ENCODE assay signal across 7 mouse cellular contexts in genomic region chr5:135015497-135015896, GRCm38 (mm10). TPM values are rescaled to one million over a fixed set of nuclear protein-coding genes. Genes with fewer than 3 reads are reported as not detected.
A peak's percentile ranks its signal among the peaks of the same experiment; 100 is the strongest.
DNase-seq lines count a peak whose midpoint lies in the region; ATAC-seq lines count a peak whose summit lies in the region.

No protein-coding gene starts in this region.

- WGBS in forebrain, embryonic 16.5 days, result 12% methylated on average over 7 of the region's 7 CpGs
- WGBS in hindbrain, embryonic 12.5 days, result 14% methylated on average over 7 of the region's 7 CpGs
- WGBS in midbrain, embryonic 14.5 days, result 14% methylated on average over 7 of the region's 7 CpGs

- peak; percentile 77 for DNase-seq in R1 (ENCODE audit: low read depth, low spot score)
- DNase-seq in cerebellum, adult 11 months, result peak; percentile 84
- DNase-seq in left cerebral cortex, postnatal 10 days (ENCODE audit: extremely low spot score in 1 of 2, low spot score in 2 of 2), result peak; percentile 84 to 85
- peak; percentile 88 for DNase-seq in midbrain, embryonic 14.5 days
- peak; percentile 73 to 74 for DNase-seq in spleen, postnatal 36 days (ENCODE audit: low spot score in 2 of 2)

- H3K9ac ChIP-seq in forebrain, embryonic 16.5 days (replicated peaks; ENCODE audit: low read depth, low read length), result no peak overlapping the region
- no peak overlapping the region for H3K9ac ChIP-seq in hindbrain, embryonic 12.5 days
- H3K9ac ChIP-seq in midbrain, embryonic 14.5 days (replicated peaks; ENCODE audit: low read length), result no peak overlapping the region

- no peaks in the 10 kb centered on the region for H3K36me3 ChIP-seq in forebrain, embryonic 16.5 days (ENCODE audit: control insufficient read depth, insufficient read depth)
- H3K36me3 ChIP-seq in hindbrain, embryonic 12.5 days, result no peaks in the 10 kb centered on the region; the same call in 1 of the 2 replicates
- no peaks in the 10 kb centered on the region for H3K36me3 ChIP-seq in midbrain, embryonic 14.5 days (ENCODE audit: control insufficient read depth, insufficient read depth, low read length)

- intact Hi-C loops in left cerebral cortex, postnatal 10 days (cut with DNase I), result loop anchor here (5.0 to 10.0 kb wide), 2 partner anchors 62 to 169 kb away; partner anchors contain the start of genes Baz1b and Vps37d

- no peak overlapping the region for H3K4me3 ChIP-seq in forebrain, embryonic 16.5 days (replicated peaks; ENCODE audit: low read length)
- no peak overlapping the region for H3K4me3 ChIP-seq in hindbrain, embryonic 12.5 days
- H3K4me3 ChIP-seq in midbrain, embryonic 14.5 days (replicated peaks; ENCODE audit: low read depth, low read length), result no peak overlapping the region

- ATAC-seq in forebrain, embryonic 16.5 days, result peak; percentile 26
- 0 out of 2 replicates have a peak, but pooled peaks have one; percentile 5 for ATAC-seq in hindbrain, embryonic 12.5 days (ENCODE audit: low FRiP score)
- no peak for ATAC-seq in midbrain, embryonic 14.5 days (ENCODE audit: low FRiP score, low TSS enrichment)

- H3K27me3 ChIP-seq in forebrain, embryonic 16.5 days (replicated peaks; ENCODE audit: control insufficient read depth, insufficient read depth, low read length), result no peaks in the 10 kb centered on the region
- H3K27me3 ChIP-seq in hindbrain, embryonic 12.5 days, result no peaks in the 10 kb centered on the region
- no peaks in the 10 kb centered on the region for H3K27me3 ChIP-seq in midbrain, embryonic 14.5 days (ENCODE audit: control insufficient read depth, insufficient read depth, low read length)

- no peak overlapping the region for H3K27ac ChIP-seq in forebrain, embryonic 16.5 days (ENCODE audit: low read length)
- H3K27ac ChIP-seq in hindbrain, embryonic 12.5 days, result no peak overlapping the region
- no peak overlapping the region for H3K27ac ChIP-seq in midbrain, embryonic 14.5 days (replicated peaks; ENCODE audit: low read depth, low read length)

- no peaks in the 10 kb centered on the region for H3K9me3 ChIP-seq in forebrain, embryonic 16.5 days (ENCODE audit: control insufficient read depth, low read length)
- no peaks in the 10 kb centered on the region for H3K9me3 ChIP-seq in hindbrain, embryonic 12.5 days (replicated peaks)
- H3K9me3 ChIP-seq in midbrain, embryonic 14.5 days (ENCODE audit: control insufficient read depth, low read length), result no peaks in the 10 kb centered on the region

- no peak overlapping the region for H3K4me2 ChIP-seq in forebrain, embryonic 16.5 days (ENCODE audit: low read length)
- no peak overlapping the region for H3K4me2 ChIP-seq in hindbrain, embryonic 12.5 days (replicated peaks)
- H3K4me2 ChIP-seq in midbrain, embryonic 14.5 days (ENCODE audit: low read length), result no peak overlapping the region

- peaks cover 16% of the 10 kb centered on the region for H3K4me1 ChIP-seq in forebrain, embryonic 16.5 days (replicated peaks; ENCODE audit: control insufficient read depth, insufficient read depth, low read length)
- H3K4me1 ChIP-seq in hindbrain, embryonic 12.5 days, result peaks cover 27% of the 10 kb centered on the region
- H3K4me1 ChIP-seq in midbrain, embryonic 14.5 days (ENCODE audit: control insufficient read depth, insufficient read depth, low read length), result peaks cover 9% of the 10 kb centered on the region

RNA-seq across cellular contexts. Expression of gene Abhd11, which starts 6.5 kb away (rescaled TPM):
- polyA plus RNA-seq in forebrain, embryonic 16.5 days (2015; fragmentation: Nextera tagmentation; extraction: Ambion mirVana), result 70.6 and 78.0 TPM in 2 replicates
- 47.4 and 51.0 TPM in 2 replicates for polyA plus RNA-seq in hindbrain, embryonic 12.5 days (2016; fragmentation: Nextera tagmentation; extraction: Ambion mirVana)
- 10 to 100 TPM; 49.8 to 52.5 TPM for total RNA-seq in left cerebral cortex, postnatal 10 days (2021)
- polyA plus RNA-seq in midbrain, embryonic 14.5 days (2014; fragmentation: Nextera tagmentation; extraction: Ambion mirVana), result 58.0 and 81.5 TPM in 2 replicates

RNA-seq across cellular contexts. Expression of gene Stx1a, which starts 7.8 kb away (rescaled TPM):
- 81.6 and 110 TPM in 2 replicates for polyA plus RNA-seq in forebrain, embryonic 16.5 days (2015; fragmentation: Nextera tagmentation; extraction: Ambion mirVana)
- polyA plus RNA-seq in hindbrain, embryonic 12.5 days (2016; fragmentation: Nextera tagmentation; extraction: Ambion mirVana), result 34.3 and 38.7 TPM in 2 replicates
- 100 to 1,000 TPM; 367 to 390 TPM for total RNA-seq in left cerebral cortex, postnatal 10 days (2021)
- 106 and 137 TPM in 2 replicates for polyA plus RNA-seq in midbrain, embryonic 14.5 days (2014; fragmentation: Nextera tagmentation; extraction: Ambion mirVana)

RNA-seq across cellular contexts. Expression of gene Cldn3, which starts 29.5 kb away (rescaled TPM):
- 13.0 and 13.6 TPM in 2 replicates for polyA plus RNA-seq in forebrain, embryonic 16.5 days (2015; fragmentation: Nextera tagmentation; extraction: Ambion mirVana)
- polyA plus RNA-seq in hindbrain, embryonic 12.5 days (2016; fragmentation: Nextera tagmentation; extraction: Ambion mirVana), result 8.2 and 18.3 TPM in 2 replicates
- total RNA-seq in left cerebral cortex, postnatal 10 days (2021), result 1 to 10 TPM; 1.0 to 2.3 TPM
- 0.81 and 1.3 TPM in 2 replicates for polyA plus RNA-seq in midbrain, embryonic 14.5 days (2014; fragmentation: Nextera tagmentation; extraction: Ambion mirVana)

RNA-seq across cellular contexts. Expression of gene Dnajc30, which starts 48.5 kb away (rescaled TPM):
- 35.2 and 40.4 TPM in 2 replicates for polyA plus RNA-seq in forebrain, embryonic 16.5 days (2015; fragmentation: Nextera tagmentation; extraction: Ambion mirVana)
- polyA plus RNA-seq in hindbrain, embryonic 12.5 days (2016; fragmentation: Nextera tagmentation; extraction: Ambion mirVana), result 28.9 and 34.4 TPM in 2 replicates
- total RNA-seq in left cerebral cortex, postnatal 10 days (2021), result 10 to 100 TPM; 37.5 to 38.1 TPM
- polyA plus RNA-seq in midbrain, embryonic 14.5 days (2014; fragmentation: Nextera tagmentation; extraction: Ambion mirVana), result 47.3 and 49.3 TPM in 2 replicates

RNA-seq across cellular contexts. Expression of gene Bud23, which starts 49.3 kb away (rescaled TPM):
- polyA plus RNA-seq in forebrain, embryonic 16.5 days (2015; fragmentation: Nextera tagmentation; extraction: Ambion mirVana), result 81.9 and 96.3 TPM in 2 replicates
- polyA plus RNA-seq in hindbrain, embryonic 12.5 days (2016; fragmentation: Nextera tagmentation; extraction: Ambion mirVana), result 113 and 119 TPM in 2 replicates
- 10 to 100 TPM; 39.7 to 50.1 TPM for total RNA-seq in left cerebral cortex, postnatal 10 days (2021)
- polyA plus RNA-seq in midbrain, embryonic 14.5 days (2014; fragmentation: Nextera tagmentation; extraction: Ambion mirVana), result 63.8 and 71.7 TPM in 2 replicates
